8 mouse cellular contexts compared by ENCODE assay signal in genomic region chrX:164787293-164787692, GRCm38 (mm10).
DNase-seq lines count a peak whose midpoint lies in the region; ATAC-seq and TF ChIP-seq lines count a peak whose summit lies in the region.
"Had no signal": no experiment of that assay in that cellular context is flagged by ENCODE, and none has a peak within 500 bp of the region (broad histone marks: within the 10 kb centered on the region; RNA-seq: fewer than 3 reads in every experiment).

No protein-coding gene starts in this region.

- intact Hi-C loops in left cerebral cortex, adult 2 months (cut with DNase I), result no loop called here

- H3K4me3 ChIP-seq in left cerebral cortex, adult 2 months, result no peak overlapping the region
- H3K4me3 ChIP-seq in ES-E14 (ENCODE audit: insufficient read depth in 1 of 2, low read depth in 1 of 2, low read length in 2 of 2, poor library complexity in 1 of 2, severe bottlenecking in 1 of 2), result no peak overlapping the region
- H3K4me3 ChIP-seq in bone marrow, adult 2 months (replicated peaks; ENCODE audit: control insufficient read depth, low read depth, low read length), result no peak overlapping the region
- H3K4me3 ChIP-seq: embryonic facial prominence, embryonic 13.5 days had no signal

- no peak overlapping the region for H3K9ac ChIP-seq in ES-E14 (ENCODE audit: insufficient read depth, low read depth, low read length, poor library complexity, severe bottlenecking)
- H3K9ac ChIP-seq: embryonic facial prominence, embryonic 13.5 days had no signal

- 24% methylated on average over 3 of the region's 3 CpGs for WGBS in bone marrow, adult 2 months

- H3K4me1 ChIP-seq in ES-E14 (ENCODE audit: control insufficient read depth in 2 of 2, insufficient read depth in 2 of 2, low read length in 2 of 2, poor library complexity in 1 of 2), result no peaks in the 10 kb centered on the region
- H3K4me1 ChIP-seq in bone marrow, adult 2 months (ENCODE audit: control insufficient read depth, insufficient read depth, low read length), result no peaks in the 10 kb centered on the region
- H3K4me1 ChIP-seq: embryonic facial prominence, embryonic 13.5 days had no signal

- no peak for ATAC-seq in erythroblast, adult 5-6 weeks (replicated peaks; ENCODE audit: low FRiP score, poor library complexity, severe bottlenecking)

- no peak overlapping the region for H3K27ac ChIP-seq in left cerebral cortex, adult 2 months
- no peak overlapping the region for H3K27ac ChIP-seq in ES-E14 (ENCODE audit: insufficient read depth, low read depth, low read length, poor library complexity, severe bottlenecking)
- no peak overlapping the region for H3K27ac ChIP-seq in bone marrow, adult 2 months (ENCODE audit: control insufficient read depth, insufficient read depth, low read depth, low read length, poor library complexity)
- H3K27ac ChIP-seq: embryonic facial prominence, embryonic 13.5 days had no signal

- DNase-seq in left cerebral cortex, adult 2 months (ENCODE audit: extremely low spot score in 1 of 2, low spot score in 2 of 2), result no peak
- DNase-seq in left cerebral cortex, adult 11 months (ENCODE audit: low spot score), result no peak
- DNase-seq in ES-E14 (ENCODE audit: low read depth, low spot score), result peak; percentile 1
- DNase-seq in lung, postnatal 36 days, result peak; percentile 35
- no peak for DNase-seq in frontal cortex, postnatal 36 days (ENCODE audit: low spot score in 2 of 2)

- TF ChIP-seq POLR2A in bone marrow, adult 2 months (IDR thresholded peaks at IDR 0.05; ENCODE audit: borderline replicate concordance, control insufficient read depth, low read depth, low read length), result no peak

- in situ Hi-C loops in ES-E14 (cut with MboI; ENCODE audit: low sequenced_read_pairs in 2 of 2, unreplicated experiment in 2 of 2), result no loop called here

- peak; percentile 15 for TF ChIP-seq CTCF in left cerebral cortex, adult 2 months (IDR thresholded peaks at IDR 0.05)
- peak; percentile 44 for TF ChIP-seq CTCF in bone marrow, adult 2 months (IDR thresholded peaks at IDR 0.05; ENCODE audit: control insufficient read depth, insufficient read depth, low read length)

- no peaks in the 10 kb centered on the region for H3K9me3 ChIP-seq in ES-E14 (ENCODE audit: control insufficient read depth, insufficient read depth, low read depth, low read length)
- H3K9me3 ChIP-seq: embryonic facial prominence, embryonic 13.5 days had no signal

- H3K36me3 ChIP-seq in ES-E14 (ENCODE audit: control insufficient read depth, insufficient read depth, low read length, poor library complexity, severe bottlenecking), result no peaks in the 10 kb centered on the region
- H3K36me3 ChIP-seq: embryonic facial prominence, embryonic 13.5 days had no signal

TF ChIP-seq in ES-E14, 5 proteins besides CTCF, POLR2A, EP300 and RAD21:
- TF ChIP-seq CHD2 (IDR thresholded peaks at IDR 0.05; ENCODE audit: low read depth, low read length), result no peak
- TF ChIP-seq MAFK (IDR thresholded peaks at IDR 0.05; ENCODE audit: insufficient read depth, low read depth, low read length), result no peak
- no peak for TF ChIP-seq ZNF384 (IDR thresholded peaks at IDR 0.05; ENCODE audit: low read depth, low read length)
- TF ChIP-seq HCFC1 (IDR thresholded peaks at IDR 0.05; ENCODE audit: borderline replicate concordance, insufficient read depth, low read length), result no peak
- peak; percentile 15; the same call in 1 of the 2 replicates for TF ChIP-seq ZC3H11A (IDR thresholded peaks at IDR 0.05; ENCODE audit: borderline replicate concordance, low read depth, low read length)

Comparison
In these comparisons a context has a peak if more than half of its experiments do, and no peak if none do; other contexts are left out.
1. DNase-seq: peak in ES-E14 (single experiment) and lung, postnatal 36 days (single experiment); none in left cerebral cortex, adult 2 months (0 of 2), left cerebral cortex, adult 11 months (single experiment) and frontal cortex, postnatal 36 days (0 of 2).